Mouse (Mus musculus): ENCODE measurements at regions not wholly inside any gene's neighbourhood (a gene's known extent, or its start where the extent isn't known, plus 50 kb on each side); places are given as distances from the start of the nearest gene placed in this dataset.

DNA sequence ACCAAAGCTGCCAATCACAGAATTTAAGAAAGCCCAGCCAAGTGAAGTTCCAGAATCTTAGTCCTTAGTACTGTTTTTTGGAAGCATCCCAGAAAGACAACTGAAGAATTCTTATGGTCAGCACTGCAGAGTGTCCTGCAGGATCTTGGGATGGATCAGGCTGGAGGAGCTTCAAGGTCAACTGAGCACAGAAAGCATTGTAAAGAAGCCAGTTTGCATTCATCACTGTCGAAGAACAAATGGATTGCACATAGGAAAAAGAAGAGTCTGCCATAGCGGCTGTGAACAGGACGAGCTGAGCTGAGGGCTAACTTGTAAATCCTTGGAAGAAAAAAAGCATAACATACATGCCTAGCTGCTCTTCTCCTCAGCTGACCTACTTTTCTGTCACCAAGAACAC is 234.6 kb downstream of the 9330182O14Rik start:
- no peaks in the 10 kb centered on the region for H3K79me2 ChIP-seq (ENCODE audit: control insufficient read depth, insufficient read depth, low read length, poor library complexity)
- TF ChIP-seq MEF2A (IDR thresholded peaks at IDR 0.05; ENCODE audit: extremely low read depth, insufficient replicate concordance, low read depth, low read length, poor library complexity, severe bottlenecking) (no peak), ZKSCAN1 (IDR thresholded peaks at IDR 0.05; ENCODE audit: low read depth, low read length) (no peak), CTCF (IDR thresholded peaks at IDR 0.05 in 2 of 3, conservative IDR thresholded peaks at IDR 0.05 in 1 of 3; ENCODE audit: control insufficient read depth in 1 of 3, insufficient read depth in 1 of 3, low read depth in 2 of 3, low read length in 3 of 3, poor library complexity in 1 of 3, severe bottlenecking in 1 of 3) (no peak), ETS1 (IDR thresholded peaks at IDR 0.05; ENCODE audit: low read depth, low read length) (no peak), ZC3H11A (IDR thresholded peaks at IDR 0.05; ENCODE audit: low read depth, low read length) (no peak), MAZ (IDR thresholded peaks at IDR 0.05; ENCODE audit: low read depth, low read length) (no peak), MYB (IDR thresholded peaks at IDR 0.05; ENCODE audit: low read depth, low read length) (no peak), NRF1 (IDR thresholded peaks at IDR 0.05; ENCODE audit: insufficient read depth, low read depth, low read length, poor library complexity, severe bottlenecking) (no peak), JUND (IDR thresholded peaks at IDR 0.05; ENCODE audit: low read depth, low read length) (no peak)
- no peak overlapping the region for H3K27ac ChIP-seq (ENCODE audit: control insufficient read depth, low read depth, low read length)
- no peak overlapping the region for H3K4me3 ChIP-seq (ENCODE audit: control insufficient read depth in 1 of 2, insufficient read depth in 1 of 2, low read depth in 2 of 2, low read length in 2 of 2)
- H3K9me3 ChIP-seq (replicated peaks; ENCODE audit: insufficient read depth, low read length) = no peaks in the 10 kb centered on the region
- no peak overlapping the region for H3K9ac ChIP-seq (ENCODE audit: control insufficient read depth, low read depth, low read length, poor library complexity, severe bottlenecking)
- H3K4me1 ChIP-seq (ENCODE audit: control insufficient read depth in 1 of 2, insufficient read depth in 2 of 2, low read length in 2 of 2) = no peaks in the 10 kb centered on the region
- no peak for DNase-seq (ENCODE audit: low read depth, low spot score)
- no peaks in the 10 kb centered on the region for H3K27me3 ChIP-seq (ENCODE audit: control insufficient read depth in 1 of 2, insufficient read depth in 2 of 2, low read length in 2 of 2)
- no peaks in the 10 kb centered on the region for H3K36me3 ChIP-seq (ENCODE audit: control insufficient read depth in 1 of 2, insufficient read depth in 2 of 2, low read length in 2 of 2)

GRCm38 (mm10) chr15:40371486-40371885 is 237.3 kb downstream of the 9330182O14Rik start:
- Histone ChIP-seq H3K9me3 (replicated peaks; ENCODE audit: insufficient read depth, low read length) (no peaks in the 10 kb centered on the region), H3K36me3 (ENCODE audit: control insufficient read depth in 1 of 2, insufficient read depth in 2 of 2, low read length in 2 of 2) (no peaks in the 10 kb centered on the region), H3K79me2 (ENCODE audit: control insufficient read depth, insufficient read depth, low read length, poor library complexity) (no peaks in the 10 kb centered on the region)

GRCm38 (mm10) chr15:40386526-40386925 is 252.4 kb downstream of the 9330182O14Rik start:
- no peaks in the 10 kb centered on the region for H3K9me3 ChIP-seq (replicated peaks; ENCODE audit: insufficient read depth, low read length)
- no peak overlapping the region for H3K4me3 ChIP-seq (ENCODE audit: control insufficient read depth in 1 of 2, insufficient read depth in 1 of 2, low read depth in 2 of 2, low read length in 2 of 2)
- TF ChIP-seq BHLHE40 (IDR thresholded peaks at IDR 0.05; ENCODE audit: borderline replicate concordance, low read depth, low read length) = no peak
- TF ChIP-seq ZNF384 (IDR thresholded peaks at IDR 0.05; ENCODE audit: low read depth, low read length) = no peak
- TF ChIP-seq KAT2A (conservative IDR thresholded peaks at IDR 0.05; ENCODE audit: low read depth, low read length) = no peak
- TF ChIP-seq GABPA (IDR thresholded peaks at IDR 0.05; ENCODE audit: low read depth, low read length) = no peak
- no peak for TF ChIP-seq GATA1 (IDR thresholded peaks at IDR 0.05; ENCODE audit: low read depth, low read length)
- no peak for TF ChIP-seq MAX (IDR thresholded peaks at IDR 0.05; ENCODE audit: low read length)
- TF ChIP-seq RAD21 (IDR thresholded peaks at IDR 0.05; ENCODE audit: low read depth, low read length) = no peak
- TF ChIP-seq UBTF (IDR thresholded peaks at IDR 0.05; ENCODE audit: borderline replicate concordance, insufficient read depth, low read depth, low read length) = no peak
- no peak for TF ChIP-seq ZC3H11A (IDR thresholded peaks at IDR 0.05; ENCODE audit: low read depth, low read length)
- TF ChIP-seq NRF1 (IDR thresholded peaks at IDR 0.05; ENCODE audit: insufficient read depth, low read depth, low read length, poor library complexity, severe bottlenecking) = no peak
- TF ChIP-seq SIN3A (IDR thresholded peaks at IDR 0.05; ENCODE audit: low read length) = no peak
- H3K79me2 ChIP-seq (ENCODE audit: control insufficient read depth, insufficient read depth, low read length, poor library complexity) = no peaks in the 10 kb centered on the region
- no peak overlapping the region for H3K27ac ChIP-seq (ENCODE audit: control insufficient read depth, low read depth, low read length)
- DNase-seq (ENCODE audit: low read depth, low spot score) = no peak
- H3K27me3 ChIP-seq (ENCODE audit: control insufficient read depth in 1 of 2, insufficient read depth in 2 of 2, low read length in 2 of 2) = no peaks in the 10 kb centered on the region
- no peak overlapping the region for H3K9ac ChIP-seq (ENCODE audit: control insufficient read depth, low read depth, low read length, poor library complexity, severe bottlenecking)
- no peaks in the 10 kb centered on the region for H3K36me3 ChIP-seq (ENCODE audit: control insufficient read depth in 1 of 2, insufficient read depth in 2 of 2, low read length in 2 of 2)
- H3K4me1 ChIP-seq (ENCODE audit: control insufficient read depth in 1 of 2, insufficient read depth in 2 of 2, low read length in 2 of 2) = no peaks in the 10 kb centered on the region

More at GRCm38 (mm10) chr15:40371486-40371885, 237.3 kb downstream of the 9330182O14Rik start:
- TF ChIP-seq NRF1 (IDR thresholded peaks at IDR 0.05; ENCODE audit: insufficient read depth, low read depth, low read length, poor library complexity, severe bottlenecking) = no peak
- no peak overlapping the region for H3K4me3 ChIP-seq (ENCODE audit: control insufficient read depth in 1 of 2, insufficient read depth in 1 of 2, low read depth in 2 of 2, low read length in 2 of 2)
- no peak overlapping the region for H3K9ac ChIP-seq (ENCODE audit: control insufficient read depth, low read depth, low read length, poor library complexity, severe bottlenecking)
- H3K4me1 ChIP-seq (ENCODE audit: control insufficient read depth in 1 of 2, insufficient read depth in 2 of 2, low read length in 2 of 2) = no peaks in the 10 kb centered on the region
- no peak for DNase-seq (ENCODE audit: low read depth, low spot score)
- no peak overlapping the region for H3K27ac ChIP-seq (ENCODE audit: control insufficient read depth, low read depth, low read length)
- H3K27me3 ChIP-seq (ENCODE audit: control insufficient read depth in 1 of 2, insufficient read depth in 2 of 2, low read length in 2 of 2) = no peaks in the 10 kb centered on the region

All from MEL (cell line).